Mouse (Mus musculus) megakaryocyte, embryonic 14.5 days (primary cell): ENCODE measurements around the gene Rps6kb2.

Experiments used
- FLI1 ChIP-seq: IDR thresholded peaks from 2 replicates; pipeline ENCODE4 v1.6.1; 2012; ENCODE audit warnings: low read length, inconsistent platforms, mixed read lengths
- GATA1 ChIP-seq: IDR thresholded peaks from 3 replicates; pipeline ENCODE4 v1.6.1; 2012; ENCODE audit warnings: mixed read lengths, low read length, inconsistent platforms, borderline replicate concordance

GRCm38 (mm10) chr19:4203604-4204326 is 40.6 kb upstream of the Rps6kb2 start:
- TF ChIP-seq GATA1 (no peak), FLI1 (no peak)
